Mouse (Mus musculus) MEL (cell line): ENCODE results near the gene Tmem240. TPM values are rescaled to one million over a fixed set of nuclear protein-coding genes. Genes with fewer than 3 reads are reported as not detected.
A peak's percentile ranks its signal among the peaks of the same experiment; 100 is the strongest.

Experiments
- DNase-seq: peaks from one replicate; pipeline ENCODE4 v3.0.0; 2011; ENCODE audit warnings: low read depth, low spot score
- H3K27ac ChIP-seq: 2 replicates; pipeline ENCODE4 v1.5.1; 2012; ENCODE audit warnings: low read depth, mild to moderate bottlenecking, control low read depth, low read length, moderate library complexity; ENCODE audit not compliant: control insufficient read depth
- H3K27me3 ChIP-seq, 2 experiments: fragments of 150-350 bp in 1 of 2; sonication (generic) in 1 of 2; 2 replicates each; pipeline ENCODE4 v1.6.1; 2012; ENCODE audit warnings: low read length in 2 of 2, mild to moderate bottlenecking in 2 of 2, improper control_type of control experiment in 1 of 2, moderate library complexity in 1 of 2; ENCODE audit not compliant: insufficient read depth in 2 of 2, control insufficient read depth in 1 of 2
- H3K36me3 ChIP-seq, 2 experiments: 2 replicates each; pipeline ENCODE4 v1.6.1; 2012 to 2014; ENCODE audit warnings: low read length in 2 of 2, improper control_type of control experiment in 1 of 2, inconsistent platforms in 1 of 2, mild to moderate bottlenecking in 1 of 2; ENCODE audit not compliant: insufficient read depth in 2 of 2, control insufficient read depth in 1 of 2
- H3K4me1 ChIP-seq, 2 experiments: fragments of 150-350 bp in 1 of 2; sonication (generic) in 1 of 2; 2 replicates each; pipeline ENCODE4 v1.6.1; 2012; ENCODE audit warnings: low read length in 2 of 2, improper control_type of control experiment in 1 of 2, mild to moderate bottlenecking in 1 of 2; ENCODE audit not compliant: insufficient read depth in 2 of 2, control insufficient read depth in 1 of 2
- H3K4me3 ChIP-seq, 2 experiments: fragments of 150-350 bp in 1 of 2; sonication (generic) in 1 of 2; 2 replicates each; pipeline ENCODE4 v1.5.1; 2012; ENCODE audit warnings: low read depth in 2 of 2, low read length in 2 of 2, mild to moderate bottlenecking in 2 of 2, moderate library complexity in 2 of 2, control low read depth in 1 of 2, improper control_type of control experiment in 1 of 2; ENCODE audit not compliant: control insufficient read depth in 1 of 2, insufficient read depth in 1 of 2
- H3K79me2 ChIP-seq: 2 replicates; pipeline ENCODE4 v1.6.1; 2012; ENCODE audit warnings: mild to moderate bottlenecking, low read length, moderate library complexity; ENCODE audit not compliant: control insufficient read depth, poor library complexity, insufficient read depth
- H3K9ac ChIP-seq: 2 replicates; pipeline ENCODE4 v1.6.1; 2012; ENCODE audit warnings: low read depth, mild to moderate bottlenecking, control low read depth, low read length, moderate library complexity; ENCODE audit not compliant: control insufficient read depth, poor library complexity, severe bottlenecking
- H3K9me3 ChIP-seq: fragments of 150-350 bp; sonication (generic); replicated peaks from 2 replicates; pipeline ENCODE4 v1.6.1; 2012; ENCODE audit warnings: mild to moderate bottlenecking, low read length, improper control_type of control experiment, moderate library complexity; ENCODE audit not compliant: insufficient read depth
- BHLHE40 ChIP-seq: IDR thresholded peaks from 2 replicates; pipeline ENCODE4 v1.6.1; 2012; ENCODE audit warnings: low read depth, mild to moderate bottlenecking, inconsistent platforms, low read length, improper control_type of control experiment, borderline replicate concordance
- CHD1 ChIP-seq: IDR thresholded peaks from 2 replicates; pipeline ENCODE4 v1.6.1; 2012; ENCODE audit warnings: low read depth, mild to moderate bottlenecking, inconsistent platforms, low read length, improper control_type of control experiment
- CHD2 ChIP-seq: IDR thresholded peaks from 2 replicates; pipeline ENCODE4 v1.6.1; 2011; ENCODE audit warnings: low read length, improper control_type of control experiment
- CTCF ChIP-seq, 3 experiments: IDR thresholded peaks in 2 of 3; conservative IDR thresholded peaks in 1 of 3; 2 replicates each; pipeline ENCODE4 v1.5.1; 2011 to 2012; ENCODE audit warnings: low read length in 3 of 3, low read depth in 2 of 3, mild to moderate bottlenecking in 2 of 3, improper control_type of control experiment in 1 of 3, inconsistent platforms in 1 of 3, mixed read lengths in 1 of 3, moderate library complexity in 1 of 3; ENCODE audit not compliant: control insufficient read depth in 1 of 3, insufficient read depth in 1 of 3, poor library complexity in 1 of 3, severe bottlenecking in 1 of 3
- E2F4 ChIP-seq: IDR thresholded peaks from 2 replicates; pipeline ENCODE4 v1.6.1; 2011; ENCODE audit warnings: low read depth, low read length, improper control_type of control experiment, borderline replicate concordance
- ELF1 ChIP-seq: IDR thresholded peaks from 2 replicates; pipeline ENCODE4 v1.6.1; 2014; ENCODE audit warnings: low read depth, mild to moderate bottlenecking, inconsistent platforms, low read length, improper control_type of control experiment, moderate library complexity
- EP300 ChIP-seq, 2 experiments: IDR thresholded peaks; 2 replicates each; pipeline ENCODE4 v1.6.1; 2011; ENCODE audit warnings: improper control_type of control experiment in 2 of 2, low read length in 2 of 2, low read depth in 1 of 2, mild to moderate bottlenecking in 1 of 2
- ETS1 ChIP-seq: IDR thresholded peaks from 2 replicates; pipeline ENCODE4 v1.6.1; 2012; ENCODE audit warnings: low read depth, mild to moderate bottlenecking, inconsistent platforms, low read length, improper control_type of control experiment, moderate library complexity
- GABPA ChIP-seq: IDR thresholded peaks from 2 replicates; pipeline ENCODE4 v1.6.1; 2012; ENCODE audit warnings: low read depth, mild to moderate bottlenecking, inconsistent platforms, low read length, improper control_type of control experiment, moderate library complexity
- GATA1 ChIP-seq: IDR thresholded peaks from 2 replicates; pipeline ENCODE4 v1.6.1; 2011; ENCODE audit warnings: low read depth, low read length, improper control_type of control experiment
- HCFC1 ChIP-seq: IDR thresholded peaks from 2 replicates; pipeline ENCODE4 v1.6.1; 2012; ENCODE audit warnings: low read depth, mild to moderate bottlenecking, inconsistent platforms, low read length, improper control_type of control experiment, moderate library complexity
- KAT2A ChIP-seq: conservative IDR thresholded peaks from 2 replicates; pipeline ENCODE4 v1.6.1; 2012; ENCODE audit warnings: low read depth, low read length, improper control_type of control experiment, inconsistent platforms
- MAFK ChIP-seq: IDR thresholded peaks from 2 replicates; pipeline ENCODE4 v1.6.1; 2011; ENCODE audit warnings: low read depth, mild to moderate bottlenecking, low read length, improper control_type of control experiment, borderline replicate concordance
- MAX ChIP-seq: IDR thresholded peaks from 2 replicates; pipeline ENCODE4 v1.6.1; 2011; ENCODE audit warnings: low read length, improper control_type of control experiment
- MAZ ChIP-seq: IDR thresholded peaks from 2 replicates; pipeline ENCODE4 v1.6.1; 2012; ENCODE audit warnings: low read depth, mild to moderate bottlenecking, inconsistent platforms, low read length, improper control_type of control experiment
- MXI1 ChIP-seq: IDR thresholded peaks from 2 replicates; pipeline ENCODE4 v1.6.1; 2011; ENCODE audit warnings: mild to moderate bottlenecking, low read depth, low read length, improper control_type of control experiment
- MYC ChIP-seq: IDR thresholded peaks from 2 replicates; pipeline ENCODE4 v1.6.1; 2011; ENCODE audit warnings: low read depth, mild to moderate bottlenecking, low read length, improper control_type of control experiment, moderate library complexity
- NELFE ChIP-seq: IDR thresholded peaks from 2 replicates; pipeline ENCODE4 v1.6.1; 2011; ENCODE audit warnings: low read depth, low read length, improper control_type of control experiment
- NRF1 ChIP-seq: IDR thresholded peaks from 2 replicates; pipeline ENCODE4 v1.6.1; 2014; ENCODE audit warnings: low read depth, mild to moderate bottlenecking, inconsistent platforms, low read length, improper control_type of control experiment, moderate library complexity; ENCODE audit not compliant: poor library complexity, insufficient read depth, severe bottlenecking
- POLR2A ChIP-seq, 2 experiments: IDR thresholded peaks; 2 replicates each; pipeline ENCODE4 v1.6.1; 2011 to 2012; ENCODE audit warnings: low read length in 2 of 2, mild to moderate bottlenecking in 2 of 2, control low read depth in 1 of 2, improper control_type of control experiment in 1 of 2, low read depth in 1 of 2, moderate library complexity in 1 of 2; ENCODE audit not compliant: control insufficient read depth in 1 of 2, insufficient read depth in 1 of 2, poor library complexity in 1 of 2
- POLR2AphosphoS2 ChIP-seq: IDR thresholded peaks from 2 replicates; pipeline ENCODE4 v1.6.1; 2011; ENCODE audit warnings: low read length, improper control_type of control experiment
- RAD21 ChIP-seq: IDR thresholded peaks from 2 replicates; pipeline ENCODE4 v1.6.1; 2011; ENCODE audit warnings: mild to moderate bottlenecking, low read depth, low read length, improper control_type of control experiment
- RCOR1 ChIP-seq: IDR thresholded peaks from 2 replicates; pipeline ENCODE4 v1.6.1; 2012; ENCODE audit warnings: low read depth, mild to moderate bottlenecking, inconsistent platforms, low read length, improper control_type of control experiment
- SIN3A ChIP-seq: IDR thresholded peaks from 2 replicates; pipeline ENCODE4 v1.6.1; 2012; ENCODE audit warnings: low read length, improper control_type of control experiment, inconsistent platforms
- SMC3 ChIP-seq: IDR thresholded peaks from 2 replicates; pipeline ENCODE4 v1.6.1; 2011; ENCODE audit warnings: low read depth, low read length, improper control_type of control experiment
- TBP ChIP-seq: IDR thresholded peaks from 2 replicates; pipeline ENCODE4 v1.8.0; 2011; ENCODE audit warnings: low read depth, low read length, improper control_type of control experiment
- TCF12 ChIP-seq: IDR thresholded peaks from 2 replicates; pipeline ENCODE4 v1.6.1; 2014; ENCODE audit warnings: low read depth, mild to moderate bottlenecking, inconsistent platforms, low read length, improper control_type of control experiment, moderate library complexity
- USF1 ChIP-seq: IDR thresholded peaks from 2 replicates; pipeline ENCODE4 v1.6.1; 2014; ENCODE audit warnings: low read depth, mild to moderate bottlenecking, inconsistent platforms, low read length, improper control_type of control experiment, moderate library complexity
- ZKSCAN1 ChIP-seq: IDR thresholded peaks from 2 replicates; pipeline ENCODE4 v1.6.1; 2012; ENCODE audit warnings: low read depth, mild to moderate bottlenecking, inconsistent platforms, low read length, improper control_type of control experiment, moderate library complexity
- ZMIZ1 ChIP-seq: IDR thresholded peaks from 2 replicates; pipeline ENCODE4 v1.6.1; 2012; ENCODE audit warnings: low read depth, mild to moderate bottlenecking, inconsistent platforms, low read length, improper control_type of control experiment, moderate library complexity
- ZNF384 ChIP-seq: IDR thresholded peaks from 2 replicates; pipeline ENCODE4 v1.6.1; 2012; ENCODE audit warnings: low read depth, mild to moderate bottlenecking, inconsistent platforms, low read length, improper control_type of control experiment
- polyA plus RNA-seq, 2 experiments: library from polyadenylated mRNA; stranded (reverse) in 1 of 2; unstranded in 1 of 2; fragments of >175 nt in 1 of 2; fragments of >200 nt in 1 of 2; gene quantifications; 2 replicates each; pipeline versions ENCODE4 v1.2.1 to v1.2.4; 2012; ENCODE audit warnings: low replicate concordance in 2 of 2, low read depth in 1 of 2; ENCODE audit not compliant: insufficient read length in 2 of 2, insufficient read depth in 1 of 2, missing spikeins in 1 of 2
- total RNA-seq: library from RNA; depleted of rRNA; stranded (reverse); fragments of 300-350 nt; gene quantifications from 2 replicates; pipeline ENCODE4 v1.2.3, GENCODE M21; 2012

Gene Tmem240
- total and polyA plus RNA-seq, 3 experiments: 0.27 to 0.33 TPM; not detected in 1

DNA sequence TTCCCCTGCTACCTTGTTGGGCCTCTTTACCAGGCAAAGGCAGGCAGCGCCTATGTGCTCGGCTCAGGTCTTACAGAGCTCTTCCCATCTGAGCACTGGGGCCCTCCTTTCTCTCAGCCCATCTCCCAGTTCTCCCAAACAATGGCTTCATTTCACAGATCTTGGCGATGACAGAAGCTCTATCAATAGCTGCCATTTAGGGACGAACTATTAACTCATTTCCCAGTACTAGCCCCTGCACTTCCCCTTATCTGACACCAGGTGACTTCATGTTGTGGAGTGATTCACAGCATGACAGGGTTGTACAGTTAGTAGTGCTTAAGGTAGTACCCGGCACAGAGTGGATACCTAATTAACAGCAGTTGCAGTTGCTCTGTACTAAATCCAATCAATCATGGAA, 51.2 kb downstream of the Tmem240 start, which contains the start of gene Tmem88b:
Tmem88b (minus strand) TSS at position 56 of the 400 bp plus-strand sequence.
- peak within 1 kb of the TSS; percentile 83 for H3K9ac ChIP-seq

DNA sequence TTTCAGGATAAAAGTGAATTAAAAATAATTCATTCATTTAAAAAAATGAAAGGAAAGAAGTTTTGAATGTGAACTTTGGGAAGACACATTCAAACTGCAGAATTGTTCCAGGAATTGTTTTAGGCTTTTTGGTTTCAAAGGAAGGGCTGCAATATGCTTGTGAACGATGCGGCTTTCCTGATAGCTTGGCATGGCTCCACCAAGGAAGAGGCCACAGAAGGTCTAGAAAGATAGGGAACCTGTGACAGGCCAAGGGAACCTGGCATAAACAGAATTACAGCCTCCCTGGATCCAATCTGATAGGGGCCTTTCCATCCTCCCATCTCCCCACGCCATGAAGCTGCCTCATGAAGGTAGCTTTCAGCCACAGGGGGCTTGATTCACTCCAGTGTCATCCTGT, 53.7 kb downstream of the Tmem240 start:
- peak; percentile 89 for DNase-seq
- Histone ChIP-seq H3K4me1 (peaks cover 14 to 23% of the 10 kb centered on the region in 2 experiments), H3K36me3 (peaks cover 0 to 18% of the 10 kb centered on the region in 2 experiments; a peak in 2 of 4 replicates), H3K79me2 (no peaks in the 10 kb centered on the region; the same call in 1 of the 2 replicates), H3K27me3 (no peaks in the 10 kb centered on the region), H3K4me3 (no peak overlapping the region), H3K9ac (no peak overlapping the region), H3K27ac (peak overlapping the region; percentile 85), H3K9me3 (no peaks in the 10 kb centered on the region)
- TF ChIP-seq MAZ (no peak), SIN3A (peak; percentile 71; the same call in 1 of the 2 replicates), NRF1 (0 out of 2 replicates have a peak, but pooled peaks have one; percentile 0), CHD1 (no peak), GABPA (no peak), GATA1 (peak; percentile 95), CHD2 (no peak; the same call in 1 of the 2 replicates), NELFE (no peak), SMC3 (no peak), KAT2A (no peak; the same call in 1 of the 2 replicates), POLR2A (IDR thresholded peaks at IDR 0.05; ENCODE audit: control insufficient read depth in 1 of 2, insufficient read depth in 1 of 2, low read depth in 1 of 2, low read length in 2 of 2, poor library complexity in 1 of 2) (no peak), RAD21 (no peak), HCFC1 (peak; percentile 46; the same call in 1 of the 2 replicates), MXI1 (no peak), ZKSCAN1 (no peak), RCOR1 (peak; percentile 91), BHLHE40 (no peak), MAFK (peak; percentile 70; the same call in 1 of the 2 replicates), E2F4 (no peak), ZMIZ1 (no peak), POLR2AphosphoS2 (peak; percentile 39; the same call in 1 of the 2 replicates), ZNF384 (no peak), ETS1 (peak; percentile 82)

More for the DNA sequence above, 51.2 kb downstream of the Tmem240 start, which contains the start of gene Tmem88b:
- Histone ChIP-seq H3K4me3 (peak within 1 kb of the TSS; percentile 73 to 90), H3K36me3 (peaks cover 0 to 19% of the 10 kb centered on the region in 2 experiments; a peak in 2 of 4 replicates), H3K79me2 (no peaks in the 10 kb centered on the region; the same call in 1 of the 2 replicates), H3K27ac (peak within 1 kb of the TSS; percentile 29), H3K4me1 (peaks cover 14 to 23% of the 10 kb centered on the region in 2 experiments), H3K9me3 (no peaks in the 10 kb centered on the region), H3K27me3 (no peaks in the 10 kb centered on the region)
- TF ChIP-seq CTCF (IDR thresholded peaks at IDR 0.05 in 2 of 3, conservative IDR thresholded peaks at IDR 0.05 in 1 of 3; ENCODE audit: control insufficient read depth in 1 of 3, insufficient read depth in 1 of 3, low read depth in 2 of 3, low read length in 3 of 3, poor library complexity in 1 of 3, severe bottlenecking in 1 of 3) (peak in 2 of 3 experiments; percentile 32 to 64; a peak in 4 of 6 replicates), ZMIZ1 (no peak), ETS1 (peak; percentile 61; the same call in 1 of the 2 replicates), MYC (no peak), RAD21 (no peak; the same call in 1 of the 2 replicates), ZNF384 (no peak), POLR2AphosphoS2 (no peak), MXI1 (0 out of 2 replicates have a peak, but pooled peaks have one; percentile 61), GATA1 (peak; percentile 38; the same call in 1 of the 2 replicates), SIN3A (peak; percentile 50; the same call in 1 of the 2 replicates), TBP (0 out of 2 replicates have a peak, but pooled peaks have one; percentile 57), MAZ (0 out of 2 replicates have a peak, but pooled peaks have one; percentile 38), TCF12 (peak; percentile 46; the same call in 1 of the 2 replicates), EP300 (IDR thresholded peaks at IDR 0.05; ENCODE audit: low read depth in 1 of 2, low read length in 2 of 2) (peak; percentile 53 to 56; a peak in 1 of 4 replicates), NELFE (no peak), RCOR1 (0 out of 2 replicates have a peak, but pooled peaks have one; percentile 23), KAT2A (no peak), SMC3 (peak; percentile 23), USF1 (peak; percentile 64), ELF1 (peak; percentile 31; the same call in 1 of the 2 replicates), MAX (0 out of 2 replicates have a peak, but pooled peaks have one; percentile 23)
- peak; percentile 80 for DNase-seq
